Mouse (Mus musculus) kidney, postnatal 0 days (tissue): ENCODE results near the gene Esrrg. TPM values are rescaled to one million over a fixed set of nuclear protein-coding genes. Genes with fewer than 3 reads are reported as not detected.

ENCODE experiments used
- ATAC-seq: fragments of 200-750 bp; cut with Nextera tagmentation; replicated peaks from 2 replicates; pipeline ENCODE4 v1.8.0; 2017; ENCODE audit warnings: low read depth, moderate number of reproducible peaks, moderate TSS enrichment, moderate library complexity; ENCODE audit not compliant: low FRiP score
- DNase-seq: peaks from one replicate; pipeline ENCODE4 v3.0.0-alpha.2; 2016; ENCODE audit warnings: low spot score
- H3K27ac ChIP-seq: fragments of 300-500 bp; sonication (generic); 2 replicates; pipeline ENCODE4 v1.5.1; 2014; ENCODE audit warnings: mild to moderate bottlenecking
- H3K27me3 ChIP-seq: fragments of 300-500 bp; sonication (generic); 2 replicates; pipeline ENCODE4 v1.6.1; 2014; ENCODE audit warnings: low read length, mixed read lengths; ENCODE audit not compliant: insufficient read depth
- H3K36me3 ChIP-seq: fragments of 300-500 bp; sonication (generic); 2 replicates; pipeline ENCODE4 v1.6.1; 2014; ENCODE audit warnings: low read length, mixed read lengths; ENCODE audit not compliant: insufficient read depth
- H3K4me1 ChIP-seq: fragments of 300-500 bp; sonication (generic); replicated peaks from 2 replicates; pipeline ENCODE4 v1.6.1; 2014; ENCODE audit warnings: antibody characterized with exemption, low read length, mixed read lengths; ENCODE audit not compliant: insufficient read depth
- H3K4me2 ChIP-seq: fragments of 300-500 bp; sonication (generic); 2 replicates; pipeline ENCODE4 v1.6.1; 2014; ENCODE audit warnings: mild to moderate bottlenecking, low read length, moderate library complexity, mixed read lengths
- H3K4me3 ChIP-seq: fragments of 300-500 bp; sonication (generic); replicated peaks from 2 replicates; pipeline ENCODE4 v1.5.1; 2014; ENCODE audit warnings: low read depth, low read length
- H3K9ac ChIP-seq: fragments of 300-500 bp; sonication (generic); 2 replicates; pipeline ENCODE4 v1.6.1; 2014; ENCODE audit warnings: low read depth, low read length
- H3K9me3 ChIP-seq: fragments of 300-500 bp; sonication (generic); replicated peaks from 2 replicates; pipeline ENCODE4 v1.6.1; 2016; ENCODE audit warnings: low read length, inconsistent platforms, mixed read lengths
- CTCF ChIP-seq: IDR thresholded peaks from 2 replicates; pipeline ENCODE4 v1.5.1; 2016; ENCODE audit warnings: antibody characterized with exemption, low read depth, mild to moderate bottlenecking, moderate library complexity
- WGBS: fragments of 180-500 bp; shearing (Covaris S2); extraction: QIAGEN DNeasy Blood & Tissue Kit; methylation state at CpG from one replicate; pipeline ENCODE4 v1.1.7; 2014; 5-methylcytosine and 5-hydroxymethylcytosine counted together
- polyA plus RNA-seq: library from polyadenylated mRNA; unstranded; fragments of >200 nt; fragmentation: Nextera tagmentation; extraction: Ambion mirVana; gene quantifications from 2 replicates; pipeline ENCODE4 v1.2.1, GENCODE M21; 2015

Gene Esrrg
- 26.0 and 27.1 TPM in 2 replicates for polyA plus RNA-seq

DNA sequence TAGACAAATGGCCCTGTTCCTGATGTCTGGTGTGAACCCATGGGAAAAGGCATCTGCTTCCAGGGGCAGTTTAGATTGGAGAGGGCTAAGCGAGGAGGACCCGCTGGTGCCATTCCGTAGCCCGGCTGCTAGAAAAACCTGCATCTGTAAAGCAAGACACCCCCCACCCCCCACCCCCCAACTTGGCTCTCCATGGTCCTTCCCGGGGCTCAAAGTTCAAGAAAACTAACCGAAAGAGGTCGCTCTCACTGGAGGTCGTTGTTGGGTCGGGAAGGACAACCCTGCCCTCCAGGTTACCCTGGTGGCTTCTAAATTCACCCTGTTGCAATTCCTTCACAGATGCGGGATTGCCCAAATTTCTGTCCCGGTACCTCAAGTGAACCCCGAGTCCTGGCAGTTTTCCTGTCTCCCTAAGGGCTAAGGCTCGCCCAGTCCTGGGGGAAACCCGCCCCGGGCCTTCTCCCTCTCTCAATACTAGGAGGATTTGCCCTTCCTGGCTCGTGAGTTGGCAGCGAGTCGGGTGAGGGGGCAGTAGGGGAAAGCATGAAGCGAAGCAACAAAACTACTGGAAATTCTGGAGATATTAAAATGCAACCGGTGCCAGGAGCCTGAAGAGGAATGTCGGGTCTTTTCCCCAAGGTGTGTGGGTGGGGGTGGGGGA lies at the start of gene Esrrg:
Gene Esrrg (plus strand): TSS at position 531 of the 661 bp plus-strand sequence.
- peaks cover 53% of the 10 kb centered on the region for H3K27me3 ChIP-seq
- peaks cover 18% of the 10 kb centered on the region; the same call in 1 of the 2 replicates for H3K4me1 ChIP-seq
- no peak for DNase-seq
- peak within 1 kb of the TSS; percentile 77 for H3K27ac ChIP-seq
- TF ChIP-seq CTCF: peak; percentile 33; the same call in 1 of the 2 replicates
- no peaks in the 10 kb centered on the region for H3K36me3 ChIP-seq
- WGBS: 3% methylated on average over 21 of the region's 21 CpGs
- ATAC-seq: no peak
- H3K4me2 ChIP-seq: peak within 1 kb of the TSS; percentile 87
- H3K9ac ChIP-seq: peak within 1 kb of the TSS; percentile 70
- H3K9me3 ChIP-seq: no peaks in the 10 kb centered on the region
- peak within 1 kb of the TSS; percentile 55 for H3K4me3 ChIP-seq

DNA sequence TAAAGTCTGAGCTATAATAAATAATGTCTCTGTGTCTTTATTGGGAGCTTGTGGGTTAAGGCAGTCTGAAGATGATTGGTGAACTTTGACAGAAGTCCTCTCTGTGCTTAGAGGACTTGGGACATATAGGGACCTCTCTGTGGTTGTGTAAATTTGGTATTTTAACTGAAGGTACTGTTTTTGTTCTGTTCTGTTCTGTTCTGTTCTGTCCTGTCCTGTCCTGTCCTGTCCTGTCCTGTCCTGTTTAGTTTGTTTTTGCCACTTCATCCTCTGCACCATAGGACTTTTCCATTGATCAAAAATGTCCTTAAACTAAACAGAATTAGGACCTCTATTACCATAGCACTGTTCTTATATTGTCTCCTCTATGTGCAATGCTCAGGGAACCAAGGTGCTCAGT lies 24.6 kb upstream of the Esrrg start:
- peaks cover 3% of the 10 kb centered on the region; the same call in 1 of the 2 replicates for H3K4me1 ChIP-seq

DNA sequence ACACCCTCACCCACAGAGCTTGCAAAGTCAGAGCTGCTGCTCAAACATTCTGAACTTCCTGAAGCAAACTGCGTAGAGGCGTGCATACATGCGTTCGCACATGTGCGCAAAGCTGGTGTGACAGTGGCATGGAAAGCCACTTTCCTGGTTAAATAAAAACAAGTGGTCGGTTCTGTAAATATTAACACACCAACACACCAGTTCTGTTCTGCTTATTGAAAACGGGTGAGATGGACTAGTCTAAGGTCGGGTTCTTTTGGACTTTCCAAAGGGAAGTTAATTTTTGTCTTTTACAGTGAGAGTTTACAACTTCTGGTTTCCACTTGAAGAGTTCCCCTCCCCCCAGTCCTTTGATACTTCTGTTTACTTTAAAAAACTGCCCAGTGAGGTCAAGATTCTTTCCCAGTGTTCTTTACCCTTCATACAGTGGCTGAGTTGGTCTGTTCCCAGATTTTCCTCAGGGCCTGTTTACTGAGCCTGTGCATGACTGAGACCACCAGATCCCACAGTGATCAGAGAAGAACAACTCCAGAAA lies 22.0 kb upstream of the Esrrg start:
- peaks cover 3% of the 10 kb centered on the region; the same call in 1 of the 2 replicates for H3K4me1 ChIP-seq
- peak overlapping the region; percentile 64 for H3K27ac ChIP-seq
- no peak for TF ChIP-seq CTCF
- H3K27me3 ChIP-seq: no peaks in the 10 kb centered on the region
- peak; percentile 64 for DNase-seq
- 59% methylated on average over 8 of the region's 8 CpGs for WGBS
- H3K9me3 ChIP-seq: no peaks in the 10 kb centered on the region
- H3K9ac ChIP-seq: no peak overlapping the region
- ATAC-seq: peak; percentile 65
- no peak overlapping the region for H3K4me3 ChIP-seq
- no peaks in the 10 kb centered on the region for H3K36me3 ChIP-seq
- no peak overlapping the region for H3K4me2 ChIP-seq

More for the DNA sequence above, 24.6 kb upstream of the Esrrg start:
- no peaks in the 10 kb centered on the region for H3K36me3 ChIP-seq
- no peaks in the 10 kb centered on the region for H3K9me3 ChIP-seq
- H3K9ac ChIP-seq: no peak overlapping the region
- no peak overlapping the region for H3K4me3 ChIP-seq
- H3K4me2 ChIP-seq: no peak overlapping the region
- ATAC-seq (no peak), DNase-seq (no peak)
- no peak overlapping the region for H3K27ac ChIP-seq
- no peaks in the 10 kb centered on the region for H3K27me3 ChIP-seq
- TF ChIP-seq CTCF: no peak

DNA sequence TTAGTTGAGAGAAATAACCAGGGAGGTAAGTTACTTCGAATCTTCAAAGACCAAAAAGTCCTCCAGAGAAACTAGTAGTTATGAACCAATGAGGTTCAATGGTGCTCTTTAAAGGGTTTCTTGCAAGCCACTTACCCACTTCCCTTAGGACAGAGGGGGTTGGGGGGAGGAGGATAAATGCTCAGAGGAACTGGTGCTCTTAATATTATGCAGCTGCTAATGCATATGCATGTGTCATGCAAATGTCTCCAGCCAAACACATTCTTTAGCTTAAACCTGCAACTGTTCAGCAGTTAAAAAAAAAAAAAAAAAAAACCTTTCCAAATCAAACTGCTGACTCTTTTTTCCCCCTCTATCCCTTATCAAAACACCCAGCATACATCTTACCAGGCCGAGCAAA lies 5.6 kb upstream of the Esrrg start:
- Histone ChIP-seq H3K4me1 (peaks cover 18% of the 10 kb centered on the region; the same call in 1 of the 2 replicates), H3K27me3 (peaks cover 33% of the 10 kb centered on the region), H3K9ac (no peak overlapping the region), H3K4me3 (no peak overlapping the region), H3K9me3 (no peaks in the 10 kb centered on the region), H3K4me2 (no peak overlapping the region), H3K36me3 (no peaks in the 10 kb centered on the region), H3K27ac (no peak overlapping the region)
- ATAC-seq (no peak), DNase-seq (no peak)
- TF ChIP-seq CTCF: no peak
- 54% methylated on average over 2 of the region's 2 CpGs for WGBS

DNA sequence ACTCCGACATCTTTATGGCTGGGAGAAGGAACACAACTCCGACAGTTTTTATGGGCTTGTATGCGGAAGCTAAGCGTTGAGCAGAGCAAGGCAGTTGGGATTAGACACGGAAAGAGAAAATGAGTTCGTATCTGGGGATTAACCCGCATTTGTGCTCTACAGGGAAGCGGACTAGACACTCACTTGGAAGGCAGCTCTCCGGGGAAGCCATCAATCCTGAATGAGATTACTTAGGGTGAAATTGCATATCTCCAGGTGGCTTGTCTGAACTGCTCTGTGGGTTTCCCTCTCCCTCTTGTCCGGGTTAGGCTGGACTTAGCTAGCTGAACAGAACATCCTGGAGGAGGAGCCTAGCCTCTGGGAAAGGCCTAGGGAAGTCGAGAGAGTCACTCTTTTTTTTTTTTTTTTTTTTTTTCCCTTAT lies 4.5 kb upstream of the Esrrg start:
- H3K36me3 ChIP-seq: no peaks in the 10 kb centered on the region
- TF ChIP-seq CTCF: no peak
- 0 out of 2 replicates have a peak overlapping the region, but pooled peaks have one; percentile 2 for H3K27ac ChIP-seq
- H3K27me3 ChIP-seq: peaks cover 33% of the 10 kb centered on the region
- ATAC-seq (no peak), DNase-seq (peak; percentile 47)
- H3K4me1 ChIP-seq: peaks cover 18% of the 10 kb centered on the region; the same call in 1 of the 2 replicates
- peak overlapping the region; percentile 51 for H3K4me2 ChIP-seq
- H3K9ac ChIP-seq: no peak overlapping the region
- 6% methylated on average over 11 of the region's 11 CpGs for WGBS
- peak overlapping the region; percentile 13; the same call in 1 of the 2 replicates for H3K4me3 ChIP-seq
- H3K9me3 ChIP-seq: no peaks in the 10 kb centered on the region

DNA sequence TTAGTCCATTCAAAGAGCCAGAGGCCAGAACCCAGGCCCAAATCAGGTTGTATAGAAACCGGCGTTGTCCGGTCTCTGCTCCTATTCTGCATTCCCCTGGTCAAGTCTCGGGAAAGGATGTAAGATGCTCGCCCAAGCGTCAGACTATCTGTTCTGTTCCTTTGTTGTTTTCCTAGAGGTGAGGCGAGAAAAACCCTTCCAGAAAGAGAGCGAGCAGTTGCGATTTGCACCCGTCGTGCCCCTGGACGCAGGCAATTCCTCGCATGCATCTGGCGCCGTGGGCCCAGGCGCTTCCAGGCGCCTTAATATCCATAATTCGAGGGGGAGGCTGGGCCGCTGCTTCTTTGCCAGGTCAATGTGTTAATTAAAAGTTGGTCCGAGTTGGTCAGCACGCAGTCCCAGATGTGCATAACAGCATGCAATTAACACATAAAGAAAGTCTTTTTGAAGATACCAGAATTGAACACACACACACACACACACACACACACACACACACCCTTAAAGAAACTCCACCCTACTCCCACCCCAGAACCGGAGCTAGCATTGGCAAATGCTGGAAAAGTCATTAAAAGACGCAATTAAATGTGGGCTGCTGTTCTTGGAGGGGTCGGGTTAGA lies 3.8 kb upstream of the Esrrg start:
- no peak for DNase-seq
- peaks cover 37% of the 10 kb centered on the region for H3K27me3 ChIP-seq
- 26% methylated on average over 24 of the region's 24 CpGs for WGBS

More for the DNA sequence above, 3.8 kb upstream of the Esrrg start:
- H3K4me3 ChIP-seq: no peak overlapping the region; the same call in 1 of the 2 replicates
- ATAC-seq: no peak
- no peak for TF ChIP-seq CTCF
- peak overlapping the region; percentile 46; the same call in 1 of the 2 replicates for H3K4me2 ChIP-seq
- H3K36me3 ChIP-seq: no peaks in the 10 kb centered on the region
- H3K4me1 ChIP-seq: peaks cover 18% of the 10 kb centered on the region; the same call in 1 of the 2 replicates
- H3K27ac ChIP-seq: no peak overlapping the region
- no peaks in the 10 kb centered on the region for H3K9me3 ChIP-seq
- no peak overlapping the region for H3K9ac ChIP-seq
